Mouse (Mus musculus) hindbrain, postnatal 0 days (tissue): ENCODE measurements around the gene Tirap. TPM values are rescaled to one million over a fixed set of nuclear protein-coding genes. Genes with fewer than 3 reads are reported as not detected.
A peak's percentile ranks its signal among the peaks of the same experiment; 100 is the strongest.

Experiments
- ATAC-seq: fragments of 200-750 bp; cut with Nextera tagmentation; 2 replicates; pipeline ENCODE4 v1.8.0; 2017; ENCODE audit warnings: mild to moderate bottlenecking, moderate TSS enrichment, moderate library complexity
- DNase-seq: peaks from one replicate; pipeline ENCODE4 v3.0.0-alpha.2; 2015; ENCODE audit warnings: low spot score
- H3K27ac ChIP-seq: fragments of 300-500 bp; sonication (generic); 2 replicates; pipeline ENCODE4 v1.5.1; 2014; ENCODE audit warnings: mild to moderate bottlenecking
- H3K27me3 ChIP-seq: fragments of 300-500 bp; sonication (generic); 2 replicates; pipeline ENCODE4 v1.6.1; 2014; ENCODE audit warnings: low read length, mixed read lengths; ENCODE audit not compliant: insufficient read depth
- H3K36me3 ChIP-seq: fragments of 300-500 bp; sonication (generic); 2 replicates; pipeline ENCODE4 v1.6.1; 2014; ENCODE audit warnings: low read length, mixed read lengths; ENCODE audit not compliant: insufficient read depth
- H3K4me1 ChIP-seq: fragments of 300-500 bp; sonication (generic); 2 replicates; pipeline ENCODE4 v1.6.1; 2014; ENCODE audit warnings: antibody characterized with exemption, low read length, mixed read lengths; ENCODE audit not compliant: insufficient read depth
- H3K4me2 ChIP-seq: fragments of 300-500 bp; sonication (generic); 2 replicates; pipeline ENCODE4 v1.6.1; 2014; ENCODE audit warnings: low read depth, mild to moderate bottlenecking, low read length, moderate library complexity, mixed read lengths
- H3K4me3 ChIP-seq: fragments of 300-500 bp; sonication (generic); 2 replicates; pipeline ENCODE4 v1.5.1; 2014; ENCODE audit warnings: low read length
- H3K9ac ChIP-seq: fragments of 300-500 bp; sonication (generic); replicated peaks from 2 replicates; pipeline ENCODE4 v1.6.1; 2014; ENCODE audit warnings: mild to moderate bottlenecking, low read length, moderate library complexity, mixed read lengths
- H3K9me3 ChIP-seq: fragments of 300-500 bp; sonication (generic); 2 replicates; pipeline ENCODE4 v1.6.1; 2016; ENCODE audit warnings: low read length, mixed read lengths
- CTCF ChIP-seq: IDR thresholded peaks from 2 replicates; pipeline ENCODE4 v1.5.1; 2016; ENCODE audit warnings: antibody characterized with exemption, control low read depth, low read depth
- WGBS: fragments of 180-500 bp; shearing (Covaris S2); extraction: QIAGEN DNeasy Blood & Tissue Kit; methylation state at CpG from one replicate; pipeline ENCODE4 v1.1.7; 2014; 5-methylcytosine and 5-hydroxymethylcytosine counted together
- polyA plus RNA-seq: library from polyadenylated mRNA; unstranded; fragments of >200 nt; fragmentation: Nextera tagmentation; extraction: Ambion mirVana; gene quantifications from 2 replicates; pipeline ENCODE4 v1.2.1, GENCODE M21; 2015
- total RNA-seq: library from RNA; depleted of rRNA; stranded (reverse); fragments of >200 nt; gene quantifications from 2 replicates; pipeline ENCODE4 v1.2.3, GENCODE M21; 2014

Gene Tirap
- total and polyA plus RNA-seq, 2 experiments from 2014 or later, result 2.8 to 3.4 TPM

- under 1% methylated on average over 38 of the region's 38 CpGs for WGBS
- H3K27me3 ChIP-seq, result no peaks in the 10 kb centered on the region
- peak within 1 kb of the TSS; percentile 93 for H3K27ac ChIP-seq
- DNase-seq (peak; percentile 97), ATAC-seq (peak; percentile 98)
- peak within 1 kb of the TSS; percentile 94 for H3K4me2 ChIP-seq
- no peaks in the 10 kb centered on the region; the same call in 1 of the 2 replicates for H3K36me3 ChIP-seq
- no peaks in the 10 kb centered on the region for H3K9me3 ChIP-seq
- peak within 1 kb of the TSS; percentile 60 for H3K9ac ChIP-seq
- H3K4me3 ChIP-seq, result peak within 1 kb of the TSS; percentile 73
- H3K4me1 ChIP-seq, result peaks cover 9% of the 10 kb centered on the region; the same call in 1 of the 2 replicates
- peak; percentile 58; the same call in 1 of the 2 replicates for TF ChIP-seq CTCF
These were observed 24.6 kb downstream of the Tirap start, which contains the start of gene Dcps for GRCm38 (mm10) chr9:35175251-35176123. Gene Dcps (minus strand): TSS chr9:35176061.

- WGBS, result 95% methylated on average over 1 of the region's 1 CpGs
- Histone ChIP-seq H3K9me3 (no peaks in the 10 kb centered on the region), H3K36me3 (no peaks in the 10 kb centered on the region; the same call in 1 of the 2 replicates), H3K4me1 (peaks cover 9% of the 10 kb centered on the region; the same call in 1 of the 2 replicates), H3K27me3 (no peaks in the 10 kb centered on the region), H3K9ac (no peak overlapping the region), H3K27ac (no peak overlapping the region), H3K4me2 (no peak overlapping the region), H3K4me3 (no peak overlapping the region)
- no peak for ATAC-seq
- no peak for TF ChIP-seq CTCF
- DNase-seq, result no peak
These were observed 26.8 kb downstream of the Tirap start for GRCm38 (mm10) chr9:35173331-35173730.

GRCm38 (mm10) chr9:35170071-35170470 lies 30.0 kb downstream of the Tirap start:
- DNase-seq, result no peak
- Histone ChIP-seq H3K36me3 (no peaks in the 10 kb centered on the region; the same call in 1 of the 2 replicates), H3K27ac (no peak overlapping the region), H3K9me3 (no peaks in the 10 kb centered on the region), H3K4me1 (peaks cover 5% of the 10 kb centered on the region; the same call in 1 of the 2 replicates), H3K4me3 (no peak overlapping the region), H3K27me3 (no peaks in the 10 kb centered on the region), H3K9ac (no peak overlapping the region), H3K4me2 (no peak overlapping the region)
- TF ChIP-seq CTCF, result no peak
- no peak for ATAC-seq
- WGBS, result 93% methylated on average over 7 of the region's 7 CpGs

- Histone ChIP-seq H3K36me3 (no peaks in the 10 kb centered on the region; the same call in 1 of the 2 replicates), H3K27ac (no peak overlapping the region), H3K9me3 (no peaks in the 10 kb centered on the region), H3K4me3 (no peak overlapping the region), H3K4me1 (no peaks in the 10 kb centered on the region), H3K4me2 (no peak overlapping the region), H3K9ac (no peak overlapping the region), H3K27me3 (no peaks in the 10 kb centered on the region)
- peak; percentile 57; the same call in 1 of the 2 replicates for ATAC-seq
- DNase-seq, result no peak
- no peak for TF ChIP-seq CTCF
- WGBS, result 26% methylated on average over 9 of the region's 9 CpGs
These were observed 33.1 kb downstream of the Tirap start for GRCm38 (mm10) chr9:35166798-35167635.

- Histone ChIP-seq H3K36me3 (no peaks in the 10 kb centered on the region; the same call in 1 of the 2 replicates), H3K4me1 (no peaks in the 10 kb centered on the region), H3K4me2 (no peak overlapping the region), H3K27me3 (no peaks in the 10 kb centered on the region), H3K27ac (no peak overlapping the region), H3K4me3 (no peak overlapping the region), H3K9ac (no peak overlapping the region), H3K9me3 (no peaks in the 10 kb centered on the region)
- TF ChIP-seq CTCF, result peak; percentile 71
- DNase-seq, result peak; percentile 77
- 24% methylated on average over 3 of the region's 3 CpGs for WGBS
- ATAC-seq, result peak; percentile 73
These were observed 33.8 kb downstream of the Tirap start for GRCm38 (mm10) chr9:35166144-35166797.
